Mouse (Mus musculus) midbrain, embryonic 16.5 days (tissue): ENCODE measurements around the gene Eid3. TPM values are rescaled to one million over a fixed set of nuclear protein-coding genes. Genes with fewer than 3 reads are reported as not detected.

Source experiments
- ATAC-seq: fragments of 200-750 bp; cut with Nextera tagmentation; 2 replicates; pipeline ENCODE4 v1.8.0; 2017; ENCODE audit warnings: moderate TSS enrichment
- H3K27ac ChIP-seq: fragments of 300-500 bp; sonication (generic); 2 replicates; pipeline ENCODE4 v1.5.1; 2014; ENCODE audit warnings: mild to moderate bottlenecking, low read length, mixed read lengths
- H3K27me3 ChIP-seq: fragments of 300-500 bp; sonication (generic); 2 replicates; pipeline ENCODE4 v1.6.1; 2014; ENCODE audit warnings: low read depth, low read length, mixed read lengths; ENCODE audit not compliant: control insufficient read depth, insufficient read depth
- H3K36me3 ChIP-seq: fragments of 300-500 bp; sonication (generic); 2 replicates; pipeline ENCODE4 v1.6.1; 2014; ENCODE audit warnings: mild to moderate bottlenecking, low read length, moderate library complexity, mixed read lengths; ENCODE audit not compliant: control insufficient read depth, insufficient read depth
- H3K4me1 ChIP-seq: fragments of 300-500 bp; sonication (generic); 2 replicates; pipeline ENCODE4 v1.6.1; 2014; ENCODE audit warnings: mild to moderate bottlenecking, low read length, mixed read lengths; ENCODE audit not compliant: control insufficient read depth, insufficient read depth
- H3K4me2 ChIP-seq: fragments of 300-500 bp; sonication (generic); 2 replicates; pipeline ENCODE4 v1.6.1; 2014; ENCODE audit warnings: mild to moderate bottlenecking, low read length, mixed read lengths
- H3K4me3 ChIP-seq: fragments of 300-500 bp; sonication (generic); 2 replicates; pipeline ENCODE4 v1.5.1; 2014; ENCODE audit warnings: low read depth, mild to moderate bottlenecking, low read length, moderate library complexity, mixed read lengths
- H3K9ac ChIP-seq: fragments of 300-500 bp; sonication (generic); 2 replicates; pipeline ENCODE4 v1.6.1; 2014; ENCODE audit warnings: low read depth, low read length, mixed read lengths
- H3K9me3 ChIP-seq: fragments of 300-500 bp; sonication (generic); replicated peaks from 2 replicates; pipeline ENCODE4 v1.6.1; 2014; ENCODE audit warnings: mild to moderate bottlenecking, low read length, mixed read lengths; ENCODE audit not compliant: control insufficient read depth, poor library complexity, severe bottlenecking
- WGBS: fragments of 180-500 bp; shearing (Covaris S2); extraction: QIAGEN DNeasy Blood & Tissue Kit; methylation state at CpG from one replicate; pipeline ENCODE4 v1.1.7; 2014; 5-methylcytosine and 5-hydroxymethylcytosine counted together
- polyA plus RNA-seq: library from polyadenylated mRNA; unstranded; fragments of >200 nt; fragmentation: Nextera tagmentation; extraction: Ambion mirVana; gene quantifications from 2 replicates; pipeline ENCODE4 v1.2.1, GENCODE M21; 2015

Eid3 gene
- polyA plus RNA-seq, 1 experiment from 2014 or later, result 0.36 TPM

GRCm38 (mm10) chr10:82913238-82913637 lies 46.8 kb downstream of the Eid3 start:
- Histone ChIP-seq H3K27ac (no peak overlapping the region), H3K4me2 (no peak overlapping the region), H3K4me3 (no peak overlapping the region), H3K9me3 (no peaks in the 10 kb centered on the region), H3K9ac (no peak overlapping the region), H3K27me3 (no peaks in the 10 kb centered on the region), H3K36me3 (no peaks in the 10 kb centered on the region), H3K4me1 (no peaks in the 10 kb centered on the region)
- no peak for ATAC-seq
- WGBS, result 89% methylated on average over 4 of the region's 4 CpGs

- H3K27ac ChIP-seq, result no peak overlapping the region
- 89% methylated on average over 6 of the region's 6 CpGs for WGBS
- H3K4me1 ChIP-seq, result no peaks in the 10 kb centered on the region
- no peak overlapping the region for H3K4me2 ChIP-seq
- no peaks in the 10 kb centered on the region for H3K9me3 ChIP-seq
- no peak for ATAC-seq
- no peaks in the 10 kb centered on the region for H3K27me3 ChIP-seq
- H3K9ac ChIP-seq, result no peak overlapping the region
- no peak overlapping the region for H3K4me3 ChIP-seq
- H3K36me3 ChIP-seq, result no peaks in the 10 kb centered on the region
Observed at GRCm38 (mm10) chr10:82913772-82914171, 47.3 kb downstream of the Eid3 start.

Other genes starting within 250 kb of the Eid3 start
- 35.4 and 35.5 TPM in 2 replicates for gene 1190007I07Rik, start 243.4 kb upstream of the Eid3 start, polyA plus RNA-seq
- gene Tdg, start 236.8 kb upstream of the Eid3 start, polyA plus RNA-seq, result 147 and 161 TPM in 2 replicates
- 0.63 and 0.68 TPM in 2 replicates for gene Glt8d2, start 176.0 kb upstream of the Eid3 start, polyA plus RNA-seq
- 39.2 and 47.9 TPM in 2 replicates for gene Hcfc2, start 170.5 kb upstream of the Eid3 start, polyA plus RNA-seq
- 44.5 and 55.2 TPM in 2 replicates for gene Nfyb, start 102.5 kb upstream of the Eid3 start, polyA plus RNA-seq
- gene Txnrd1, start 32.7 kb upstream of the Eid3 start, polyA plus RNA-seq, result 101 and 115 TPM in 2 replicates
- 3.2 and 4.1 TPM in 2 replicates for gene Chst11, start 118.9 kb downstream of the Eid3 start, polyA plus RNA-seq